Mouse (Mus musculus) stomach, embryonic 16.5 days (tissue): ENCODE measurements at regions not wholly inside any gene's neighbourhood (a gene's known extent, or its start where the extent isn't known, plus 50 kb on each side); places are given as distances from the start of the nearest gene placed in this dataset.

Experiments used
- ATAC-seq: fragments of 200-750 bp; cut with Nextera tagmentation; 2 replicates; pipeline ENCODE4 v1.8.0; 2017; ENCODE audit warnings: moderate number of reproducible peaks, moderate TSS enrichment; ENCODE audit not compliant: insufficient read depth, low FRiP score
- H3K27ac ChIP-seq: fragments of 300-500 bp; sonication (generic); 2 replicates; pipeline ENCODE4 v1.5.1; 2014; ENCODE audit warnings: low read length
- H3K27me3 ChIP-seq: fragments of 300-500 bp; sonication (generic); 2 replicates; pipeline ENCODE4 v1.6.1; 2014; ENCODE audit warnings: low read length, control low read depth, mixed read lengths; ENCODE audit not compliant: control insufficient read depth, insufficient read depth
- H3K36me3 ChIP-seq: fragments of 300-500 bp; sonication (generic); 2 replicates; pipeline ENCODE4 v1.6.1; 2014; ENCODE audit warnings: low read length; ENCODE audit not compliant: control insufficient read depth, insufficient read depth
- H3K4me1 ChIP-seq: fragments of 300-500 bp; sonication (generic); 2 replicates; pipeline ENCODE4 v1.6.1; 2014; ENCODE audit warnings: low read length, control low read depth, mixed read lengths; ENCODE audit not compliant: control insufficient read depth, insufficient read depth
- H3K4me2 ChIP-seq: fragments of 300-500 bp; sonication (generic); 2 replicates; pipeline ENCODE4 v1.6.1; 2014; ENCODE audit warnings: low read depth, low read length, mixed read lengths
- H3K4me3 ChIP-seq: fragments of 300-500 bp; sonication (generic); replicated peaks from 2 replicates; pipeline ENCODE4 v1.5.1; 2014; ENCODE audit warnings: mild to moderate bottlenecking, low read length
- H3K9ac ChIP-seq: fragments of 300-500 bp; sonication (generic); 2 replicates; pipeline ENCODE4 v1.6.1; 2014; ENCODE audit warnings: low read length
- H3K9me3 ChIP-seq: fragments of 300-500 bp; sonication (generic); replicated peaks from 2 replicates; pipeline ENCODE4 v1.6.1; 2016; ENCODE audit warnings: low read length, control low read depth; ENCODE audit not compliant: control insufficient read depth
- WGBS: fragments of 180-500 bp; shearing (Covaris S2); extraction: QIAGEN DNeasy Blood & Tissue Kit; methylation state at CpG from one replicate; pipeline ENCODE4 v1.1.7; 2014; 5-methylcytosine and 5-hydroxymethylcytosine counted together

DNA sequence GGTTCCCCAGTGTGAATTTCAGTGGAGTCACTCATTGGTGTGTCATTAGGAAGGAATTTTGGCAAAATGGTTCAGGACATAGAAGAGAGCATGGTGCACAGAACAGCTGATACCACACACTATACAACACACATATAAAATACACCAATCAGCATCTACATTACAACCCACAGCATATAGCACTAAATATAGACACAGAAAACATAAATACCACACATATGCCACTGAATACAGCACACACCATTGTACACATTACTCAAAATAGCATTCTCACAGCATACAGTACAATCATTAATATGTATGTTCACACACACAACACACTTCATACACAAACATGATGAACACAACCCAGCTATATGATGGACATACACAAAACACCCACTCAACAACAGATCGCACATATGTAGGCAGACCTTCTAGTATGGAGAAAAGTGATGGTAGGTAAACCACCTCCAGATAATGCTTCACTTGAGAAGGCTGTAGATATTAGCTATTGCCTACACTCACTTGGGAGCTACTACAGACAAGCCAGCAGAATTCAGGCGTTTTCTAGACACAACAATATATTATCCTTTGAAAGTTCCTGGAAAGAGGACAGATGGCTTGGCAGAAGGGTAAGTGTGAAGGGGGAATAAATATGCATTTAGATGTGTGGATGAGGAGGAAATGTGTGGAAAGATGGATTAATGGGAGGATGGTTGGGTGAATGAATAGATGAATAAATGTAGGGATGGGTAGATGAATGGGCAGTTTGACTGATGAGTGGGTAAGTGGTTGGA lies 71.6 kb upstream of the Zmat1 start:
- 66% methylated on average over 2 of the region's 2 CpGs for WGBS
- Histone ChIP-seq H3K27ac (no peak overlapping the region), H3K9me3 (no peaks in the 10 kb centered on the region), H3K36me3 (no peaks in the 10 kb centered on the region), H3K9ac (no peak overlapping the region), H3K27me3 (no peaks in the 10 kb centered on the region; the same call in 1 of the 2 replicates), H3K4me1 (no peaks in the 10 kb centered on the region), H3K4me2 (no peak overlapping the region), H3K4me3 (no peak overlapping the region)
- no peak for ATAC-seq

DNA sequence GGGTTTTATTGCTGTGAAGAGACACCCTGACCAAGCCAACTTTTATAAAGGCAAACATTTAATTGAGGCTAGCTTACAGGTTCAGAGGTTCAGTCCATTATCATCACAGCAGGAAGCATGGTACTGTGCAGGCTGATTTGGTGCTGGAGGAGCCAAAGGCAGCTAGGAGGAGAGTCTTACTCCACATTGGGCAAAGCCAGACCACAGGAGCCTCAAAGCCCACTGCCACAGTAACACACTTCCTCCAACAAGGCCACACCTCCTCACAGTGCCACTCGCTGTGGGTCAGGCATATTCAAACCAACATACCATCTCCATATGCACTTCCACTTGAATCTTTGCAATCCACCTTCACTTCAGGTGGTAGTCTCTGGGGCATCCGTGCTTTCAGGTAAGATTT lies 70.4 kb upstream of the Zmat1 start:
- Histone ChIP-seq H3K4me2 (no peak overlapping the region), H3K9me3 (no peaks in the 10 kb centered on the region), H3K4me1 (no peaks in the 10 kb centered on the region), H3K27ac (no peak overlapping the region), H3K9ac (no peak overlapping the region), H3K27me3 (no peaks in the 10 kb centered on the region; the same call in 1 of the 2 replicates), H3K36me3 (no peaks in the 10 kb centered on the region), H3K4me3 (no peak overlapping the region)
- ATAC-seq, result no peak
- WGBS, result 78% methylated on average over 2 of the region's 2 CpGs

DNA sequence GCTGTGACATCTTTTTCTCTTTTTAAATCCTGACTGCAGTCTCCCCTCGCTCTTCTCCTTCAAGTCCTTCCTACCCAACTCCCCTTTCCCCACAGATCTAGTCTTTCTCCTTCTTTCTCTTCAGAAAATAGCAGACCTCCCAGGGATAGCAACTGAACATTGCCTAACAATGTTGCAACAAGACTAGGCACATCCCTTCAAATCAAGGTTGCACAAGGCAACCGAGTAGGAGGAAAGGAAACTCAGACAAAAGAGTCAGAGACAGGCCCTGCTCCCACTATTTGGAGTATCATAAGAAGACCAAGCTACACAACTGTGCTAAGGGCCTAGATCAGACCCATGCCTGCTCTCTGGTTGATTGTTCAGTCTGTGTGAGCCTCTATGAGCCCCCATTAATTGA lies 66.9 kb upstream of the Zmat1 start:
- WGBS, result 65% methylated on average over 2 of the region's 2 CpGs
- no peak overlapping the region for H3K27ac ChIP-seq
- ATAC-seq, result no peak
- no peaks in the 10 kb centered on the region; the same call in 1 of the 2 replicates for H3K27me3 ChIP-seq
- no peaks in the 10 kb centered on the region for H3K36me3 ChIP-seq
- no peak overlapping the region for H3K9ac ChIP-seq
- H3K4me3 ChIP-seq, result no peak overlapping the region
- H3K9me3 ChIP-seq, result no peaks in the 10 kb centered on the region
- no peaks in the 10 kb centered on the region for H3K4me1 ChIP-seq
- H3K4me2 ChIP-seq, result no peak overlapping the region

DNA sequence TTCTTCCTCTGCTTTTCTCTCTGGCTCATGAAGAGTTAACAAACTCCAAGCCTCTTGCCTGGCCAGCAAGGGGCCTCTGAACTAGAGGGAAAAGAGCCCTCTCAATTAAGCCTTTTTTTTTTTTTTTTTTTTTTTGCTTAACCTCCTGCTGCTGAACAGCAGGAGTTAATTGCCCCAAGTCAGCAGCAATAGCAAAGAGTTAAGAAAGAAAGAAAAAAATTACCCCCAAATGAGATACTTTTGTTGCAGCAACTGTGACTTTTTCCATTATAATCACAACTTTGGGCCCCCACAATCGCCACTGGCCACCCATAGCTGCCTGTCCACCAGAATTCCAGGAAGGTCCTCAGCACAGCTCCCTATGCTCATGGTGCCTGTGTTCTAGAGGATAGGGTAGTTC lies 60.4 kb upstream of the Zmat1 start:
- WGBS, result 20% methylated on average over 1 of the region's 1 CpGs
- H3K4me2 ChIP-seq, result no peak overlapping the region
- H3K9me3 ChIP-seq, result no peaks in the 10 kb centered on the region

DNA sequence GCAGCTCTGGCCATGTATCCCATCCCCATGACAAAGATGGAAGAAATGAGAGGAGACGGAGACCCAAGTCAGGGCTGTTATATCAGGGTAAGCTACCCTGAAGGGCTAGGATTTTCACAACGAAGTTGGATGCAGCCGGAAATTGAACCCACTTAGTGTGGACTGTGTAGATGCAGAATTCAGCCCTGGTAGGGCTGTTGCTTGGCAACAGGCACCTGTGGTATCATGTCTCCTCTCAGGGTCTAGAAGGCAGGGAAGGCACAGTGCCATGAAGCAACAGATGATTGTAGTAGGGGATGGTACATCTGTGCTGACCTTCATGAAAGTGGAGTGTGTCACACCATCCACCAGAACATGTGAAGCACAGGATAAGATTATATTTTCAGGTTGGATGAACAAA lies 51.2 kb upstream of the Zmat1 start:
- no peak overlapping the region for H3K4me3 ChIP-seq
- no peak overlapping the region for H3K9ac ChIP-seq
- H3K36me3 ChIP-seq, result no peaks in the 10 kb centered on the region
- no peak overlapping the region for H3K27ac ChIP-seq
- H3K4me2 ChIP-seq, result no peak overlapping the region
- no peak for ATAC-seq
- H3K27me3 ChIP-seq, result no peaks in the 10 kb centered on the region; the same call in 1 of the 2 replicates
- no peaks in the 10 kb centered on the region for H3K4me1 ChIP-seq
- 81% methylated on average over 3 of the region's 3 CpGs for WGBS
- no peaks in the 10 kb centered on the region for H3K9me3 ChIP-seq

More for the DNA sequence above, 60.4 kb upstream of the Zmat1 start:
- H3K27me3 ChIP-seq, result no peaks in the 10 kb centered on the region; the same call in 1 of the 2 replicates
- H3K27ac ChIP-seq, result no peak overlapping the region
- no peak overlapping the region for H3K9ac ChIP-seq
- no peaks in the 10 kb centered on the region for H3K36me3 ChIP-seq
- H3K4me3 ChIP-seq, result no peak overlapping the region
- ATAC-seq, result no peak
- no peaks in the 10 kb centered on the region for H3K4me1 ChIP-seq

DNA sequence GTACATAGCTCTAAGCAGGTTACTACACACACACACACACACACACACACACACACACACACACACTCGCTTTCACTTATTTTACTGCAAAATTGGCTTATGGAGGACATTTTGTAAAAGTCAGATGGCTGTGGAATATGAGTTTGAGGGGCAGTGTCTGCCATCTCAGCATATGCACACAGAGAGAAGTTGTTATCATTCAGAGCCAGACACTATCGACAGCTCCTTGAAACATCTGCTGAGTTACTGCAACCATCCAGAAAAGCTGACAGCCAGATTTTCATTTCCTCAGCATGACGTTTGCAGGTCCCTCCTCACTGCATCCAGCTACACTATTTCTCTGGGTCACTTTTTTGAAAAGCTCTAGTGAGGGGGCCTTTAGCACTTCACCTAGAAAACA lies 49.9 kb upstream of the Zmat1 start:
- Histone ChIP-seq H3K27me3 (peaks cover 2% of the 10 kb centered on the region), H3K4me1 (no peaks in the 10 kb centered on the region), H3K27ac (no peak overlapping the region), H3K36me3 (no peaks in the 10 kb centered on the region), H3K4me2 (no peak overlapping the region), H3K9me3 (no peaks in the 10 kb centered on the region), H3K9ac (no peak overlapping the region), H3K4me3 (no peak overlapping the region)
- ATAC-seq, result no peak
- 58% methylated on average over 3 of the region's 3 CpGs for WGBS
